Mouse (Mus musculus): ENCODE data around the gene Acp1. TPM values are rescaled to one million over a fixed set of nuclear protein-coding genes. Genes with fewer than 3 reads are reported as not detected.
A peak's percentile ranks its signal among the peaks of the same experiment; 100 is the strongest.

Acp1 gene
- 41.3 TPM for polyA plus RNA-seq (2012; fragmentation: generic; extraction: Trizol)
- long read RNA-seq, experiment 1, transcript Acp1-202 (6 exons, 2,754 nt), result major isoform, 92 of 177 reads
- long read RNA-seq, experiment 1, transcript Acp1-201 (6 exons, 3,066 nt), result minor isoform, 79 of 177 reads
- long read RNA-seq, experiment 1, partial matches to known transcripts, result 1 of 177 reads
- long read RNA-seq, experiment 1, other reads (novel, unspliced or antisense), result 4 of 177 reads
- long read RNA-seq, experiment 2, transcript Acp1-201 (6 exons, 3,066 nt), result major isoform, 87 of 142 reads
- long read RNA-seq, experiment 2, transcript Acp1-202 (6 exons, 2,754 nt), result minor isoform, 52 of 142 reads
- long read RNA-seq, experiment 2, partial matches to known transcripts, result 0 of 142 reads
- long read RNA-seq, experiment 2, other reads (novel, unspliced or antisense), result 3 of 142 reads

- no peak for TF ChIP-seq MAX (IDR thresholded peaks at IDR 0.05)
- no peak for TF ChIP-seq CEBPB (IDR thresholded peaks at IDR 0.05; ENCODE audit: low read depth)
- TF ChIP-seq CTCF (IDR thresholded peaks at IDR 0.05; ENCODE audit: control insufficient read depth, insufficient read depth, insufficient read length), result no peak
- TF ChIP-seq FOSL1 (IDR thresholded peaks at IDR 0.05; ENCODE audit: insufficient read depth, low read length, poor library complexity, severe bottlenecking), result no peak
- TF ChIP-seq MYOG (IDR thresholded peaks at IDR 0.05; ENCODE audit: control insufficient read depth, extremely low read depth, insufficient read length), result no peak
- TF ChIP-seq MYOD1 (IDR thresholded peaks at IDR 0.05; ENCODE audit: control insufficient read depth, insufficient read length, low read depth), result no peak
- no peak for TF ChIP-seq USF1 (IDR thresholded peaks at IDR 0.05; ENCODE audit: low read depth)
- peak within 1 kb of the TSS; percentile 74 for H3K4me3 ChIP-seq (ENCODE audit: insufficient read depth, poor library complexity, severe bottlenecking)
- peaks cover 1% of the 10 kb centered on the region for H3K36me3 ChIP-seq (ENCODE audit: control insufficient read depth, insufficient read depth)
- H3ac ChIP-seq (ENCODE audit: control insufficient read depth, insufficient read length, low read depth), result peak within 1 kb of the TSS; percentile 84
- H3K79me3 ChIP-seq (ENCODE audit: low read depth), result peaks cover 24% of the 10 kb centered on the region
- H3K79me2 ChIP-seq (ENCODE audit: control insufficient read depth, insufficient read depth), result peaks cover 48% of the 10 kb centered on the region
- no peaks in the 10 kb centered on the region for H3K27me3 ChIP-seq (ENCODE audit: control insufficient read depth, insufficient read depth, insufficient read length)
These were observed at the start of gene Acp1, which contains the start of gene Sh3yl1 for GRCm38 (mm10) chr12:30911261-30912047. Gene Acp1, minus strand, starts transcription at chr12:30911589. Gene Sh3yl1, plus strand, starts transcription at chr12:30911668.

- no peak overlapping the region for H3ac ChIP-seq (ENCODE audit: control insufficient read depth, insufficient read length, low read depth)
- no peak overlapping the region for H3K4me3 ChIP-seq (ENCODE audit: insufficient read depth, poor library complexity, severe bottlenecking)
- H3K36me3 ChIP-seq (ENCODE audit: control insufficient read depth, insufficient read depth), result no peaks in the 10 kb centered on the region
- H3K79me2 ChIP-seq (ENCODE audit: control insufficient read depth, insufficient read depth), result no peaks in the 10 kb centered on the region
- H3K27me3 ChIP-seq (ENCODE audit: control insufficient read depth, insufficient read depth, insufficient read length), result no peaks in the 10 kb centered on the region
- H3K79me3 ChIP-seq (ENCODE audit: low read depth), result no peaks in the 10 kb centered on the region
- no peak for TF ChIP-seq MYOG (IDR thresholded peaks at IDR 0.05; ENCODE audit: control insufficient read depth, extremely low read depth, insufficient read length)
- no peak for TF ChIP-seq MYOD1 (IDR thresholded peaks at IDR 0.05; ENCODE audit: control insufficient read depth, insufficient read length, low read depth)
- TF ChIP-seq CTCF (IDR thresholded peaks at IDR 0.05; ENCODE audit: control insufficient read depth, insufficient read depth, insufficient read length), result no peak
These were observed 32.8 kb upstream of the Acp1 start for GRCm38 (mm10) chr12:30944197-30944596.

GRCm38 (mm10) chr12:30943057-30943986 is 31.9 kb upstream of the Acp1 start:
- TF ChIP-seq FOSL1 (IDR thresholded peaks at IDR 0.05; ENCODE audit: insufficient read depth, low read length, poor library complexity, severe bottlenecking) (no peak), MAX (IDR thresholded peaks at IDR 0.05) (no peak), USF1 (IDR thresholded peaks at IDR 0.05; ENCODE audit: low read depth) (no peak), MYOD1 (IDR thresholded peaks at IDR 0.05; ENCODE audit: control insufficient read depth, insufficient read length, low read depth) (no peak), CEBPB (IDR thresholded peaks at IDR 0.05; ENCODE audit: low read depth) (no peak), CTCF (IDR thresholded peaks at IDR 0.05; ENCODE audit: control insufficient read depth, insufficient read depth, insufficient read length) (no peak), MYOG (IDR thresholded peaks at IDR 0.05; ENCODE audit: control insufficient read depth, extremely low read depth, insufficient read length) (no peak)
- H3K79me3 ChIP-seq (ENCODE audit: low read depth), result no peaks in the 10 kb centered on the region

GRCm38 (mm10) chr12:30936899-30937298 is 25.5 kb upstream of the Acp1 start:
- no peaks in the 10 kb centered on the region for H3K79me2 ChIP-seq (ENCODE audit: control insufficient read depth, insufficient read depth)
- H3K27me3 ChIP-seq (ENCODE audit: control insufficient read depth, insufficient read depth, insufficient read length), result no peaks in the 10 kb centered on the region
- H3ac ChIP-seq (ENCODE audit: control insufficient read depth, insufficient read length, low read depth), result no peak overlapping the region
- H3K79me3 ChIP-seq (ENCODE audit: low read depth), result no peaks in the 10 kb centered on the region
- no peak overlapping the region for H3K4me3 ChIP-seq (ENCODE audit: insufficient read depth, poor library complexity, severe bottlenecking)
- H3K36me3 ChIP-seq (ENCODE audit: control insufficient read depth, insufficient read depth), result no peaks in the 10 kb centered on the region
- TF ChIP-seq MAX (IDR thresholded peaks at IDR 0.05), result no peak
- TF ChIP-seq CTCF (IDR thresholded peaks at IDR 0.05; ENCODE audit: control insufficient read depth, insufficient read depth, insufficient read length), result no peak
- no peak for TF ChIP-seq USF1 (IDR thresholded peaks at IDR 0.05; ENCODE audit: low read depth)
- no peak for TF ChIP-seq MYOD1 (IDR thresholded peaks at IDR 0.05; ENCODE audit: control insufficient read depth, insufficient read length, low read depth)
- no peak for TF ChIP-seq FOSL1 (IDR thresholded peaks at IDR 0.05; ENCODE audit: insufficient read depth, low read length, poor library complexity, severe bottlenecking)

More at GRCm38 (mm10) chr12:30943057-30943986, 31.9 kb upstream of the Acp1 start:
- Histone ChIP-seq H3K4me3 (ENCODE audit: insufficient read depth, poor library complexity, severe bottlenecking) (no peak overlapping the region), H3ac (ENCODE audit: control insufficient read depth, insufficient read length, low read depth) (no peak overlapping the region), H3K27me3 (ENCODE audit: control insufficient read depth, insufficient read depth, insufficient read length) (no peaks in the 10 kb centered on the region), H3K79me2 (ENCODE audit: control insufficient read depth, insufficient read depth) (no peaks in the 10 kb centered on the region), H3K36me3 (ENCODE audit: control insufficient read depth, insufficient read depth) (no peaks in the 10 kb centered on the region)

GRCm38 (mm10) chr12:30933299-30933698 is 21.9 kb upstream of the Acp1 start:
- Histone ChIP-seq H3K4me3 (ENCODE audit: insufficient read depth, poor library complexity, severe bottlenecking) (no peak overlapping the region), H3ac (ENCODE audit: control insufficient read depth, insufficient read length, low read depth) (no peak overlapping the region), H3K27me3 (ENCODE audit: control insufficient read depth, insufficient read depth, insufficient read length) (no peaks in the 10 kb centered on the region), H3K79me3 (ENCODE audit: low read depth) (no peaks in the 10 kb centered on the region), H3K79me2 (ENCODE audit: control insufficient read depth, insufficient read depth) (no peaks in the 10 kb centered on the region), H3K36me3 (ENCODE audit: control insufficient read depth, insufficient read depth) (no peaks in the 10 kb centered on the region)
- TF ChIP-seq CEBPB (IDR thresholded peaks at IDR 0.05; ENCODE audit: low read depth) (no peak), MYOD1 (IDR thresholded peaks at IDR 0.05; ENCODE audit: control insufficient read depth, insufficient read length, low read depth) (no peak), FOSL1 (IDR thresholded peaks at IDR 0.05; ENCODE audit: insufficient read depth, low read length, poor library complexity, severe bottlenecking) (no peak), MAX (IDR thresholded peaks at IDR 0.05) (no peak), MYOG (IDR thresholded peaks at IDR 0.05; ENCODE audit: control insufficient read depth, extremely low read depth, insufficient read length) (no peak), USF1 (IDR thresholded peaks at IDR 0.05; ENCODE audit: low read depth) (no peak), CTCF (IDR thresholded peaks at IDR 0.05; ENCODE audit: control insufficient read depth, insufficient read depth, insufficient read length) (no peak)

Data from C2C12 (cell line).